Mouse (Mus musculus): ENCODE data around the gene Mtrf1l. TPM values are rescaled to one million over a fixed set of nuclear protein-coding genes. Genes with fewer than 3 reads are reported as not detected.

The Mtrf1l gene
- total and polyA plus RNA-seq, 3 experiments = 1.6 to 9.6 (median 8.4) TPM

- TF ChIP-seq CTCF (IDR thresholded peaks at IDR 0.05) = no peak
- TF ChIP-seq EP300 (IDR thresholded peaks at IDR 0.05; ENCODE audit: insufficient read depth, low read depth, low read length) = no peak
- no peak for TF ChIP-seq POLR2A (IDR thresholded peaks at IDR 0.05; ENCODE audit: insufficient read depth, low read depth, low read length)
- no peak overlapping the region for H3K4me3 ChIP-seq
- no peak overlapping the region for H3K27ac ChIP-seq
- peaks cover 2% of the 10 kb centered on the region for H3K36me3 ChIP-seq (ENCODE audit: control insufficient read depth, insufficient read depth, low read length)
- 15% methylated on average over 1 of the region's 1 CpGs for WGBS
- H3K79me2 ChIP-seq (replicated peaks; ENCODE audit: control insufficient read depth, insufficient read depth, low read length) = no peaks in the 10 kb centered on the region; the same call in 1 of the 2 replicates
- H3K27me3 ChIP-seq (ENCODE audit: control insufficient read depth, insufficient read depth, low read length) = no peaks in the 10 kb centered on the region
- intact Hi-C loops (cut with DNase I) = loop anchor here (5.0 kb wide), 2 partner anchors 34 to 1974 kb away; no protein-coding TSS in a partner anchor
- DNase-seq = no peak
- no peak overlapping the region for H3K9ac ChIP-seq (ENCODE audit: low read depth, low read length)
- peaks cover 2% of the 10 kb centered on the region; the same call in 1 of the 2 replicates for H3K4me1 ChIP-seq (ENCODE audit: control insufficient read depth, insufficient read depth, low read length)
These were observed 20.0 kb downstream of the Mtrf1l start for GRCm38 (mm10) chr10:5803739-5804138.

- Histone ChIP-seq H3K4me3 (no peak overlapping the region), H3K36me3 (ENCODE audit: control insufficient read depth, insufficient read depth, low read length) (peaks cover 2% of the 10 kb centered on the region), H3K4me1 (ENCODE audit: control insufficient read depth, insufficient read depth, low read length) (peaks cover 2% of the 10 kb centered on the region; the same call in 1 of the 2 replicates), H3K9ac (ENCODE audit: low read depth, low read length) (no peak overlapping the region), H3K27ac (no peak overlapping the region), H3K79me2 (replicated peaks; ENCODE audit: control insufficient read depth, insufficient read depth, low read length) (no peaks in the 10 kb centered on the region; the same call in 1 of the 2 replicates), H3K27me3 (ENCODE audit: control insufficient read depth, insufficient read depth, low read length) (no peaks in the 10 kb centered on the region)
- intact Hi-C loops (cut with DNase I) = loop anchor here (5.0 kb wide), 2 partner anchors 34 to 1974 kb away; no protein-coding TSS in a partner anchor
- TF ChIP-seq POLR2A (IDR thresholded peaks at IDR 0.05; ENCODE audit: insufficient read depth, low read depth, low read length) = no peak
- no peak for TF ChIP-seq EP300 (IDR thresholded peaks at IDR 0.05; ENCODE audit: insufficient read depth, low read depth, low read length)
- no peak for TF ChIP-seq CTCF (IDR thresholded peaks at IDR 0.05)
- no peak for DNase-seq
- 32% methylated on average over 6 of the region's 6 CpGs for WGBS
These were observed 20.8 kb downstream of the Mtrf1l start for GRCm38 (mm10) chr10:5802866-5803265.

GRCm38 (mm10) chr10:5800490-5800889 lies 23.2 kb downstream of the Mtrf1l start:
- peaks cover 2% of the 10 kb centered on the region for H3K36me3 ChIP-seq (ENCODE audit: control insufficient read depth, insufficient read depth, low read length)
- no peak overlapping the region for H3K9ac ChIP-seq (ENCODE audit: low read depth, low read length)
- no peak overlapping the region for H3K27ac ChIP-seq
- TF ChIP-seq POLR2A (IDR thresholded peaks at IDR 0.05; ENCODE audit: insufficient read depth, low read depth, low read length) (no peak), CTCF (IDR thresholded peaks at IDR 0.05) (peak; percentile 77)
- intact Hi-C loops (cut with DNase I) = loop anchor here (2.0 to 5.0 kb wide), 3 partner anchors 24 to 1977 kb away; no protein-coding TSS in a partner anchor
- H3K27me3 ChIP-seq (ENCODE audit: control insufficient read depth, insufficient read depth, low read length) = no peaks in the 10 kb centered on the region
- no peak for DNase-seq
- no peak overlapping the region for H3K4me3 ChIP-seq
- WGBS = 93% methylated on average over 1 of the region's 1 CpGs
- H3K4me1 ChIP-seq (ENCODE audit: control insufficient read depth, insufficient read depth, low read length) = peaks cover 2% of the 10 kb centered on the region; the same call in 1 of the 2 replicates
- H3K79me2 ChIP-seq (replicated peaks; ENCODE audit: control insufficient read depth, insufficient read depth, low read length) = no peaks in the 10 kb centered on the region; the same call in 1 of the 2 replicates

DNA sequence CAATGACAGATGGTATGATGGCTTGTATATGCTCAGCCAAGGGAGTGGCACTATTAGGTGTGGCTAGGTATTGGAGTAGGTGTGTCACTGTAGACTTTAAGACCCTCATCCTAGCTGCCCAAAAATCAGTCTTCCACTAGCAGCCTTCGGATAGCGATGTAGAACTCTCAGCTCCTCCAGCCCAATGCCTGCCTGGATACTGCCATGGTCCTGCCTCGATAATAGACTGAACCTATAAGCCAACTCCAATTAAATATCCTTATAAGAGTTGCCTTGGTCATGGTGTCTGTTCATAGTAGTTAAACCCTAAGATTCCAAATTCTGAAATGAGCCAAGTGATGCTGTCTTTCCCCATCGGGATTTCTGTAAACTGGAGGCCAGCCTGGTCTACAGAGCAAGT lies 25.6 kb downstream of the Mtrf1l start:
- no peak for DNase-seq
- Histone ChIP-seq H3K36me3 (ENCODE audit: control insufficient read depth, insufficient read depth, low read length) (no peaks in the 10 kb centered on the region; the same call in 1 of the 2 replicates), H3K79me2 (replicated peaks; ENCODE audit: control insufficient read depth, insufficient read depth, low read length) (no peaks in the 10 kb centered on the region), H3K27ac (no peak overlapping the region), H3K4me3 (no peak overlapping the region), H3K9ac (ENCODE audit: low read depth, low read length) (no peak overlapping the region), H3K4me1 (ENCODE audit: control insufficient read depth, insufficient read depth, low read length) (no peaks in the 10 kb centered on the region), H3K27me3 (ENCODE audit: control insufficient read depth, insufficient read depth, low read length) (no peaks in the 10 kb centered on the region)
- intact Hi-C loops (cut with DNase I) = no loop called here
- TF ChIP-seq CTCF (IDR thresholded peaks at IDR 0.05) (no peak), EP300 (IDR thresholded peaks at IDR 0.05; ENCODE audit: insufficient read depth, low read depth, low read length) (no peak), POLR2A (IDR thresholded peaks at IDR 0.05; ENCODE audit: insufficient read depth, low read depth, low read length) (no peak)
- WGBS = 82% methylated on average over 4 of the region's 4 CpGs

DNA sequence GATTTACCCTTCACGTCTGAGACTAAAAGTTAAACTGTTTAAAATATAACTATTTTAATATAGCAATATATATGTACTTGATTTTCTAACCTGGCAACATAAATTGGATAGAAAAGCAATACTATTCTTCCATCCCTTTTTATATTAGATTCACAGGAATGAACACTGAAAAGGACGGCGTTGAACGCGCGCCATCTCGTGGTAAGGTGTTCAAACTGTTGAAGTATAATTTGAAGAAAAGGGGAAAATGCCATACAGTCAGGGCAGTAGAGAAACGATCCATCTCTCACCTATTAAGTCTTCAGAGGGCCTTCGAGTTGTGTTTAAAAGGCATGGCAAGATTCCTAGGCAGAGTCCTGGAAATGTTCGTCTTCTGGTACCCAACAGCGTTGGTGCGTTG lies 33.1 kb downstream of the Mtrf1l start:
- H3K9ac ChIP-seq (ENCODE audit: low read depth, low read length) = no peak overlapping the region
- no peaks in the 10 kb centered on the region for H3K4me1 ChIP-seq (ENCODE audit: control insufficient read depth, insufficient read depth, low read length)
- H3K36me3 ChIP-seq (ENCODE audit: control insufficient read depth, insufficient read depth, low read length) = no peaks in the 10 kb centered on the region
- no peak overlapping the region for H3K4me3 ChIP-seq
- H3K79me2 ChIP-seq (replicated peaks; ENCODE audit: control insufficient read depth, insufficient read depth, low read length) = no peaks in the 10 kb centered on the region
- TF ChIP-seq EP300 (IDR thresholded peaks at IDR 0.05; ENCODE audit: insufficient read depth, low read depth, low read length) (no peak), CTCF (IDR thresholded peaks at IDR 0.05) (peak; percentile 73), POLR2A (IDR thresholded peaks at IDR 0.05; ENCODE audit: insufficient read depth, low read depth, low read length) (no peak)
- DNase-seq = peak; percentile 7 to 42
- intact Hi-C loops (cut with DNase I) = loop anchor here (1.0 to 5.0 kb wide), 2 partner anchors 190 to 473 kb away; no protein-coding TSS in a partner anchor
- 18% methylated on average over 12 of the region's 12 CpGs for WGBS
- no peak overlapping the region for H3K27ac ChIP-seq
- no peaks in the 10 kb centered on the region; the same call in 1 of the 2 replicates for H3K27me3 ChIP-seq (ENCODE audit: control insufficient read depth, insufficient read depth, low read length)

DNA sequence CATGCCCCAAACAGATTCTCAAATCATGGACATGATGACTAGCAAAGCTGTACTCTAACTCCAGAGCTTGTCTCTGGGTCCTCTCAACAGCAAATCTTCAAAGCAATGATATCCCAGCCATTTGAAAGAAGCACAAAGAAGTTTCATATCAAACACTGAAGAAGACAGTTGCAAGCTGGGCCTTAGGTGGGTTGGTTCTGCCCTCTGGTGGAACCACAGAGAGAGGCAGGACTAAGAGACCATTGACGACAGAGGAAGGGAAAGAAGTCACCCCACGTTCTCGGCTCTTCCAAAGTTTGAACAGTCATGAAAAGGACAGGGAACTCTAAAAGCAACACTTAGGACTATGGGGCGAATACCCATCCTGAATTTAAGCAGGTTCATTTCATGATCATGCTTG lies 36.8 kb downstream of the Mtrf1l start:
- intact Hi-C loops (cut with DNase I) = loop anchor here (10.0 kb wide), 1 partner anchor 152 kb away; the partner anchor contains the start of gene Vip
- no peak overlapping the region for H3K27ac ChIP-seq

More for the DNA sequence above, 36.8 kb downstream of the Mtrf1l start:
- H3K27me3 ChIP-seq (ENCODE audit: control insufficient read depth, insufficient read depth, low read length) = no peaks in the 10 kb centered on the region; the same call in 1 of the 2 replicates
- H3K36me3 ChIP-seq (ENCODE audit: control insufficient read depth, insufficient read depth, low read length) = no peaks in the 10 kb centered on the region
- H3K9ac ChIP-seq (ENCODE audit: low read depth, low read length) = no peak overlapping the region
- TF ChIP-seq POLR2A (IDR thresholded peaks at IDR 0.05; ENCODE audit: insufficient read depth, low read depth, low read length) (no peak), CTCF (IDR thresholded peaks at IDR 0.05) (peak; percentile 73)
- H3K4me1 ChIP-seq (ENCODE audit: control insufficient read depth, insufficient read depth, low read length) = no peaks in the 10 kb centered on the region
- no peaks in the 10 kb centered on the region for H3K79me2 ChIP-seq (replicated peaks; ENCODE audit: control insufficient read depth, insufficient read depth, low read length)
- WGBS = 6% methylated on average over 4 of the region's 4 CpGs
- H3K4me3 ChIP-seq = no peak overlapping the region
- no peak for DNase-seq

Other genes with a start within 250 kb of the Mtrf1l start
- 10 to 100 TPM in 1 of 2 experiments, 1 to 10 TPM in 1; 8.4 to 12.8 TPM for gene Myct1, start 230.1 kb downstream of the Mtrf1l start, total RNA-seq (2021)
- 8.2 and 12.5 TPM in 2 replicates for gene Myct1, start 230.1 kb downstream of the Mtrf1l start, polyA plus RNA-seq (2012; rRNA removed)
- not detected for gene Vip, start 184.7 kb downstream of the Mtrf1l start, total RNA-seq (2021)
- not detected in 2 replicates for gene Vip, start 184.7 kb downstream of the Mtrf1l start, polyA plus RNA-seq (2012; rRNA removed)
- gene Fbxo5, start 18.3 kb downstream of the Mtrf1l start, total RNA-seq (2021) = under 1 TPM; 0.36 to 0.65 TPM
- gene Fbxo5, start 18.3 kb downstream of the Mtrf1l start, polyA plus RNA-seq (2012; rRNA removed) = 0.43 and 0.85 TPM in 2 replicates
- under 1 TPM; 0.75 to 0.99 TPM for gene Rgs17, start 98.5 kb upstream of the Mtrf1l start, total RNA-seq (2021)
- 0.25 and 0.53 TPM in 2 replicates for gene Rgs17, start 98.5 kb upstream of the Mtrf1l start, polyA plus RNA-seq (2012; rRNA removed)